ENCODE assay signal across 8 mouse cellular contexts in genomic region chr4:43031237-43031995, GRCm38 (mm10). TPM values are rescaled to one million over a fixed set of nuclear protein-coding genes. Genes with fewer than 3 reads are reported as not detected.
DNase-seq lines count a peak whose midpoint lies in the region; ATAC-seq and TF ChIP-seq lines count a peak whose summit lies in the region.

Gene Stoml2, minus strand, starts transcription at chr4:43031710.

- peaks cover 33% of the 10 kb centered on the region for H3K4me1 ChIP-seq in forebrain, embryonic 10.5 days
- H3K4me1 ChIP-seq in heart, embryonic 15.5 days (replicated peaks): peaks cover 15% of the 10 kb centered on the region
- peaks cover 7 to 14% of the 10 kb centered on the region in 2 experiments for H3K4me1 ChIP-seq in liver, embryonic 14.5 days (replicated peaks; ENCODE audit: control insufficient read depth in 2 of 2, insufficient read depth in 2 of 2, low read length in 1 of 2)
- H3K4me1 ChIP-seq in neural tube, embryonic 11.5 days (ENCODE audit: control insufficient read depth, insufficient read depth, low read length): peaks cover 10% of the 10 kb centered on the region
- 0 out of 2 replicates have a peak, but pooled peaks cover 2% of the 10 kb centered on the region for H3K4me1 ChIP-seq in stomach, postnatal 0 days (replicated peaks; ENCODE audit: control insufficient read depth, insufficient read depth)

- H3K9ac ChIP-seq in heart, embryonic 15.5 days: peak within 1 kb of the TSS; percentile 89
- H3K9ac ChIP-seq in liver, embryonic 14.5 days (replicated peaks): peak within 1 kb of the TSS; percentile 91
- peak within 1 kb of the TSS; percentile 90 for H3K9ac ChIP-seq in neural tube, embryonic 11.5 days (ENCODE audit: low read length)
- H3K9ac ChIP-seq in stomach, postnatal 0 days (ENCODE audit: low read length): peak within 1 kb of the TSS; percentile 91

- peak; percentile 83 for DNase-seq in c-Kit-negative CD71-positive TER-119-positive erythroid progenitor cells, embryonic 14.5 days (ENCODE audit: low read depth, low spot score)
- peak; percentile 92 for DNase-seq in forebrain, embryonic 10.5 days (ENCODE audit: extremely low spot score, low spot score)
- DNase-seq in kidney, postnatal 25 days: peak; percentile 96 to 97
- DNase-seq in liver, embryonic 14.5 days (ENCODE audit: low read depth in 3 of 3, low spot score in 3 of 3): peak; percentile 91 to 94 (median 92)
- peak; percentile 92 for DNase-seq in neural tube, embryonic 11.5 days (ENCODE audit: low spot score)
- DNase-seq in stomach, postnatal 0 days (ENCODE audit: low spot score): peak; percentile 95

- no peaks in the 10 kb centered on the region for H3K9me3 ChIP-seq in forebrain, embryonic 10.5 days
- no peaks in the 10 kb centered on the region for H3K9me3 ChIP-seq in heart, embryonic 15.5 days (replicated peaks)
- H3K9me3 ChIP-seq in liver, embryonic 14.5 days (ENCODE audit: control insufficient read depth, low read length): no peaks in the 10 kb centered on the region
- H3K9me3 ChIP-seq in neural tube, embryonic 11.5 days (ENCODE audit: control insufficient read depth, low read length): no peaks in the 10 kb centered on the region
- H3K9me3 ChIP-seq in stomach, postnatal 0 days (ENCODE audit: control insufficient read depth, low read length): no peaks in the 10 kb centered on the region

- peak within 1 kb of the TSS; percentile 87 for H3K4me3 ChIP-seq in forebrain, embryonic 10.5 days
- H3K4me3 ChIP-seq in heart, embryonic 15.5 days: peak within 1 kb of the TSS; percentile 69
- peak within 1 kb of the TSS; percentile 77 to 90 for H3K4me3 ChIP-seq in liver, embryonic 14.5 days (ENCODE audit: insufficient read depth in 1 of 2, low read depth in 2 of 2, low read length in 2 of 2)
- peak within 1 kb of the TSS; percentile 77 for H3K4me3 ChIP-seq in neural tube, embryonic 11.5 days (ENCODE audit: low read depth, low read length)
- peak within 1 kb of the TSS; percentile 78 for H3K4me3 ChIP-seq in stomach, postnatal 0 days (ENCODE audit: low read depth, low read length)

- peaks cover 77% of the 10 kb centered on the region for H3K36me3 ChIP-seq in forebrain, embryonic 10.5 days (replicated peaks)
- peaks cover 54% of the 10 kb centered on the region for H3K36me3 ChIP-seq in heart, embryonic 15.5 days
- peaks cover 42% of the 10 kb centered on the region for H3K36me3 ChIP-seq in liver, embryonic 14.5 days (replicated peaks; ENCODE audit: control insufficient read depth, insufficient read depth, low read depth)
- H3K36me3 ChIP-seq in neural tube, embryonic 11.5 days (ENCODE audit: control insufficient read depth, insufficient read depth, low read length): peaks cover 22% of the 10 kb centered on the region
- peaks cover 16% of the 10 kb centered on the region for H3K36me3 ChIP-seq in stomach, postnatal 0 days (ENCODE audit: control insufficient read depth, insufficient read depth, low read length)

- TF ChIP-seq CTCF in liver, embryonic 14.5 days (IDR thresholded peaks at IDR 0.05; ENCODE audit: low read depth): peak; percentile 73
- TF ChIP-seq CTCF in stomach, postnatal 0 days (IDR thresholded peaks at IDR 0.05; ENCODE audit: low read depth): peak; percentile 65

- H3K4me2 ChIP-seq in heart, embryonic 15.5 days: peak within 1 kb of the TSS; percentile 84
- H3K4me2 ChIP-seq in liver, embryonic 14.5 days (ENCODE audit: low read depth): peak within 1 kb of the TSS; percentile 86
- H3K4me2 ChIP-seq in neural tube, embryonic 11.5 days (ENCODE audit: low read depth): peak within 1 kb of the TSS; percentile 81
- peak within 1 kb of the TSS; percentile 79 for H3K4me2 ChIP-seq in stomach, postnatal 0 days (replicated peaks; ENCODE audit: low read depth)

- H3K27me3 ChIP-seq in forebrain, embryonic 10.5 days (ENCODE audit: poor library complexity, severe bottlenecking): no peaks in the 10 kb centered on the region
- H3K27me3 ChIP-seq in heart, embryonic 15.5 days: no peaks in the 10 kb centered on the region
- no peaks in the 10 kb centered on the region for H3K27me3 ChIP-seq in liver, embryonic 14.5 days (ENCODE audit: control insufficient read depth, insufficient read depth, low read length)
- H3K27me3 ChIP-seq in neural tube, embryonic 11.5 days (ENCODE audit: control insufficient read depth, insufficient read depth, low read length): no peaks in the 10 kb centered on the region
- no peaks in the 10 kb centered on the region for H3K27me3 ChIP-seq in stomach, postnatal 0 days (ENCODE audit: control insufficient read depth, insufficient read depth, low read length)

- peak within 1 kb of the TSS; percentile 96 for H3K27ac ChIP-seq in forebrain, embryonic 10.5 days
- H3K27ac ChIP-seq in heart, embryonic 15.5 days: peak within 1 kb of the TSS; percentile 79
- peak within 1 kb of the TSS; percentile 65 for H3K27ac ChIP-seq in liver, embryonic 14.5 days
- H3K27ac ChIP-seq in neural tube, embryonic 11.5 days (ENCODE audit: low read depth, low read length): peak within 1 kb of the TSS; percentile 82
- H3K27ac ChIP-seq in stomach, postnatal 0 days (replicated peaks): peak within 1 kb of the TSS; percentile 93

- no peak for TF ChIP-seq EP300 in liver, embryonic 14.5 days (IDR thresholded peaks at IDR 0.05; ENCODE audit: low read depth)
- no peak for TF ChIP-seq EP300 in stomach, postnatal 0 days (optimal IDR thresholded peaks at IDR 0.05)

- peak; percentile 96 for ATAC-seq in CD4-positive, CD25-positive, alpha-beta regulatory T cell, adult 4 months
- peak; percentile 95 for ATAC-seq in heart, embryonic 15.5 days (replicated peaks; ENCODE audit: insufficient number of reproducible peaks, insufficient read depth, low FRiP score, low read depth)
- peak; percentile 96 for ATAC-seq in liver, embryonic 14.5 days (ENCODE audit: insufficient read depth)
- ATAC-seq in neural tube, embryonic 11.5 days (ENCODE audit: insufficient read depth, low FRiP score, low TSS enrichment): peak; percentile 94
- peak; percentile 97 for ATAC-seq in stomach, postnatal 0 days (ENCODE audit: low FRiP score, low TSS enrichment)

- under 1% methylated on average over 38 of the region's 38 CpGs for WGBS in forebrain, embryonic 10.5 days
- 1% methylated on average over 38 of the region's 38 CpGs for WGBS in heart, embryonic 15.5 days
- WGBS in liver, embryonic 14.5 days (ENCODE audit: insufficient replicate concordance): 2% methylated on average over 38 of the region's 38 CpGs
- WGBS in neural tube, embryonic 11.5 days: under 1% methylated on average over 38 of the region's 38 CpGs
- WGBS in stomach, postnatal 0 days: 1% methylated on average over 38 of the region's 38 CpGs

RNA-seq across cellular contexts. Expression of gene Stoml2, which starts in this region (rescaled TPM):
- 100 to 1,000 TPM; 137 to 170 TPM for polyA plus RNA-seq in CD4-positive, CD25-positive, alpha-beta regulatory T cell, adult 4 months (2017; shearing (Covaris generic))
- polyA plus RNA-seq in forebrain, embryonic 10.5 days (2016; fragmentation: Nextera tagmentation; extraction: Ambion mirVana): 496 and 515 TPM in 2 replicates
- 189 and 209 TPM in 2 replicates for polyA plus RNA-seq in heart, embryonic 15.5 days (2015; fragmentation: Nextera tagmentation; extraction: Ambion mirVana)
- polyA plus RNA-seq in liver, embryonic 14.5 days (2012; rRNA removed): 55.8 and 83.2 TPM in 2 replicates
- polyA plus RNA-seq in liver, embryonic 14.5 days (2014; fragmentation: Nextera tagmentation; extraction: Ambion mirVana): 200 and 229 TPM in 2 replicates
- polyA plus RNA-seq in neural tube, embryonic 11.5 days (2014; fragmentation: Nextera tagmentation; extraction: Ambion mirVana): 360 and 370 TPM in 2 replicates
- 151 and 157 TPM in 2 replicates for polyA plus RNA-seq in stomach, postnatal 0 days (2015; fragmentation: Nextera tagmentation; extraction: Ambion mirVana)

Comparison
In these comparisons a context has a peak if more than half of its experiments do, and no peak if none do; other contexts are left out.
1. Peak in every context shown above with its lines: DNase-seq, ATAC-seq, H3K4me3 ChIP-seq and H3K27ac ChIP-seq.